Mouse (Mus musculus) intestine, postnatal 0 days (tissue): Measurements from ENCODE around the gene Olfr68. TPM values are rescaled to one million over a fixed set of nuclear protein-coding genes. Genes with fewer than 3 reads are reported as not detected.
"Not testable (repeated sequence)": the region's sequence is repeated elsewhere in the genome, so short reads cannot be mapped to it uniquely, and the experiment has no call there.

Experiments
- ATAC-seq: fragments of 200-750 bp; cut with Nextera tagmentation; 2 replicates; pipeline ENCODE4 v1.8.0; 2017; ENCODE audit warnings: mild to moderate bottlenecking, moderate TSS enrichment, moderate library complexity
- H3K27ac ChIP-seq: fragments of 300-500 bp; sonication (generic); 2 replicates; pipeline ENCODE4 v1.5.1; 2014; ENCODE audit warnings: mild to moderate bottlenecking, low read depth, low read length, moderate library complexity
- H3K27me3 ChIP-seq: fragments of 300-500 bp; sonication (generic); replicated peaks from 2 replicates; pipeline ENCODE4 v1.6.1; 2014; ENCODE audit warnings: low read length, mixed read lengths; ENCODE audit not compliant: control insufficient read depth, insufficient read depth
- H3K36me3 ChIP-seq: fragments of 300-500 bp; sonication (generic); 2 replicates; pipeline ENCODE4 v1.6.1; 2014; ENCODE audit warnings: mild to moderate bottlenecking, moderate library complexity; ENCODE audit not compliant: control insufficient read depth, insufficient read depth
- H3K4me1 ChIP-seq: fragments of 300-500 bp; sonication (generic); replicated peaks from 2 replicates; pipeline ENCODE4 v1.6.1; 2014; ENCODE audit warnings: antibody characterized with exemption, low read length, mixed read lengths; ENCODE audit not compliant: control insufficient read depth, insufficient read depth
- H3K4me2 ChIP-seq: fragments of 300-500 bp; sonication (generic); replicated peaks from 2 replicates; pipeline ENCODE4 v1.6.1; 2014; ENCODE audit warnings: low read depth, mild to moderate bottlenecking, moderate library complexity
- H3K4me3 ChIP-seq: fragments of 300-500 bp; sonication (generic); 2 replicates; pipeline ENCODE4 v1.5.1; 2014; ENCODE audit warnings: low read depth, low read length
- H3K9ac ChIP-seq: fragments of 300-500 bp; sonication (generic); 2 replicates; pipeline ENCODE4 v1.6.1; 2014; ENCODE audit warnings: mild to moderate bottlenecking, low read depth, low read length
- H3K9me3 ChIP-seq: fragments of 300-500 bp; sonication (generic); 2 replicates; pipeline ENCODE4 v1.6.1; 2016; ENCODE audit warnings: mixed run types; ENCODE audit not compliant: control insufficient read depth
- CTCF ChIP-seq: sonication (generic); IDR thresholded peaks from 2 replicates; pipeline ENCODE4 v1.5.1; 2016; ENCODE audit warnings: low read depth, mild to moderate bottlenecking, control low read depth, antibody characterized with exemption, moderate library complexity
- WGBS: fragments of 180-500 bp; shearing (Covaris S2); extraction: QIAGEN DNeasy Blood & Tissue Kit; methylation state at CpG from one replicate; pipeline ENCODE4 v1.1.7; 2014; 5-methylcytosine and 5-hydroxymethylcytosine counted together
- polyA plus RNA-seq: library from polyadenylated mRNA; unstranded; fragments of >200 nt; fragmentation: Nextera tagmentation; extraction: Ambion mirVana; gene quantifications from 2 replicates; pipeline ENCODE4 v1.2.1, GENCODE M21; 2015

Olfr68 gene
- polyA plus RNA-seq, 1 experiment from 2014 or later = not detected

DNA sequence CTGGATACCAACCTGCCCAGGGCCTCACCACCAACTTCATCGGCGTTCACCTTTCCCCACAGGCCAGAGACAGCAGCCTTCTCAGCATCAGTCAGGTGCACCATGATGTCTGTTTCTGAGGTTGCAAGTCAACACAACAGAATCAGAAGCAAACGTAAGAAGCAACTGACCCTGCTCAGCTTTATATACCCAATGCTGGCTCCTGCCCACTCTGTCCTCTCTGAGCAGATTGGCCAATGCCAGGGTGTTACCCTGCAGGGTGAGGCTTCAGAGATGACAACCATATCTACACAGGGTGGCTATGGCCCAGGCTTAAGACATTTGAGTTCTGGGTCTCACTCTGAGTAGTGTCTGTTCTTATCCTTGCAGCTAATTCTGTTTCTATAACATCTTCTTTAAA lies 34.3 kb upstream of the Olfr68 start, which contains the start of gene Hbb-bt:
TSS of gene Hbb-bt (minus strand) at position 231 of the 400 bp plus-strand sequence.
- no peak for TF ChIP-seq CTCF
- no peaks in the 10 kb centered on the region for H3K36me3 ChIP-seq
- no peak within 1 kb of the TSS for H3K9ac ChIP-seq
- H3K9me3 ChIP-seq = no peaks in the 10 kb centered on the region
- no peak within 1 kb of the TSS for H3K4me3 ChIP-seq
- H3K4me2 ChIP-seq = no peak within 1 kb of the TSS
- no peak within 1 kb of the TSS for H3K27ac ChIP-seq
- ATAC-seq = no peak
- 87% methylated on average over 3 of the region's 3 CpGs for WGBS
- H3K4me1 ChIP-seq = no peaks in the 10 kb centered on the region
- no peaks in the 10 kb centered on the region for H3K27me3 ChIP-seq

DNA sequence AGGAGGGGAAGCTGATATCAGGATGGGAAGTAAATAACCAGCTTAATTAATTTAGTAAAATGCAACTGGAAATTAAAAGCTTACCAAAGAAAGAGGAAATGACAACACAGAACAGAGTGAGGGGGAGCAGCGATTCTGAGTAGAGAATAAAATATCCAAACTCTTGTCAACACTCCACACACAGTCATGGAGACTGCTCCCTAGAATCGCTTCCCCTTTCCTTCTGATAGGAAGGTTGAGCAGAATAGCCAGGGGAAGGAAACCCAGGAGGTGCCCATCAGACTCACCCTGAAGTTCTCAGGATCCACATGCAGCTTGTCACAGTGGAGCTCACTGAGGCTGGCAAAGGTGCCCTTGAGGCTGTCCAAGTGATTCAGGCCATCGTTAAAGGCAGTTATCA lies 33.7 kb upstream of the Olfr68 start:
- not testable (repeated sequence) for H3K4me2 ChIP-seq, H3K9me3 ChIP-seq, H3K27me3 ChIP-seq, H3K4me3 ChIP-seq, ATAC-seq, H3K4me1 ChIP-seq, H3K36me3 ChIP-seq, H3K9ac ChIP-seq, H3K27ac ChIP-seq
- no CpG with 5 or more reads among the region's 3 CpGs for WGBS

DNA sequence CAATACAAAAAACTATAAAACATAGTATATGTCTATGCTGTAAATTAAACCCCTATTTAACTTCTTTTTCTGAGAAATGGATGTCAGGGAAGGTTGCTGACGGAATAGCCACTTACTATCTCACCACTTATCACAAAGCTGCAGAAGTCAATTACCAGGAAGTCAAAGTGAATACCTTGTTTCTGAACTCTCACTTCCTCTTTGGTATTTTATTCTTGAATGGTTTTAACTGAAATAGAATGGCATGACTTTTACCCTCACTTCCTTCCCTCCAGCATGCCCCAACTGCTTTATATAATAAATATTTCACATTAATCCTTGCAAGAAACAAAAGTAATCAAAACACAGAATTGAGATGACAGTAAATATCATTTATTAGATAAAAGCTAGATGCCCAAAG lies 32.7 kb upstream of the Olfr68 start:
- Histone ChIP-seq H3K27ac (no peak overlapping the region), H3K36me3 (no peaks in the 10 kb centered on the region), H3K9ac (no peak overlapping the region), H3K4me3 (no peak overlapping the region), H3K9me3 (no peaks in the 10 kb centered on the region), H3K27me3 (no peaks in the 10 kb centered on the region), H3K4me1 (no peaks in the 10 kb centered on the region), H3K4me2 (no peak overlapping the region)
- 29% methylated on average over 1 of the region's 1 CpGs for WGBS
- ATAC-seq = no peak
- TF ChIP-seq CTCF = no peak

DNA sequence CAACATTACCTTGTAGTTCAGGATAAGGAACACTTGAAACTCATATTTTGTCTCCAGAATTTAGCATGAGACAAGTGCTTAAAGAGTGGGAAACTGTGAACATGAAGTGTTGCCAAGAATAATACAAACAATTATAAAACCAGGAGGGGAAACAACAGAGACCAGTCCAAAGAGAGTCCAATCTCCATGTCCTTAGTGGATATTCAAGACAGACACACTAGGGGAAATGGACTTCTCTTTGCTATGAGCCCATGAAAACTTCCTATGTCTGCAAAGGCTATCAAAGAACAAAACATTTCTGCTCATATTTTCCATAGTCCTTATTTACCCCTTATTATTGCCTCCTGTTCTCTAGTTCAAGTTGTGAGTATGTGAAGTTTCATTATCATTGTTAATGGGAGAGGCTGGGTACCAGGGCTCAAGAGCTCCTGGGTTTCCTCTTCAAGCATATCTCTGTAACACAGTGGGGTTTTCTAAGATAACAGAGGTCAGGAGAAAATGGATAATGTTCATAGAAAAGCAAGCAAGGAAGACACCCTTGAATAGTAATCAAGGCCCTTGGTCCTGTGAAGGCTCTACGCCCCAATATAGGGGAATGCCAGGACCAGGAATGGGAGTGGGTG lies 31.8 kb upstream of the Olfr68 start:
- ATAC-seq = no peak
- Histone ChIP-seq H3K4me2 (no peak overlapping the region), H3K4me1 (no peaks in the 10 kb centered on the region), H3K27me3 (no peaks in the 10 kb centered on the region), H3K9ac (no peak overlapping the region), H3K36me3 (no peaks in the 10 kb centered on the region), H3K9me3 (no peaks in the 10 kb centered on the region), H3K27ac (no peak overlapping the region), H3K4me3 (no peak overlapping the region)
- TF ChIP-seq CTCF = no peak
- WGBS = 83% methylated on average over 1 of the region's 1 CpGs

- no peaks in the 10 kb centered on the region for H3K27me3 ChIP-seq
- H3K27ac ChIP-seq = no peak overlapping the region
- H3K9me3 ChIP-seq = no peaks in the 10 kb centered on the region
- WGBS = 75% methylated on average over 3 of the region's 3 CpGs
- TF ChIP-seq CTCF = no peak
- H3K4me3 ChIP-seq = no peak overlapping the region
- H3K9ac ChIP-seq = no peak overlapping the region
- no peak overlapping the region for H3K4me2 ChIP-seq
- H3K4me1 ChIP-seq = no peaks in the 10 kb centered on the region
- no peaks in the 10 kb centered on the region for H3K36me3 ChIP-seq
- no peak for ATAC-seq
Measured at GRCm38 (mm10) chr7:103810746-103811145, 31.2 kb upstream of the Olfr68 start.

GRCm38 (mm10) chr7:103810296-103810695 lies 30.8 kb upstream of the Olfr68 start:
- no peak overlapping the region for H3K4me2 ChIP-seq
- no peak overlapping the region for H3K9ac ChIP-seq
- H3K4me3 ChIP-seq = no peak overlapping the region
- TF ChIP-seq CTCF = no peak
- H3K36me3 ChIP-seq = no peaks in the 10 kb centered on the region
- no peak overlapping the region for H3K27ac ChIP-seq
- H3K27me3 ChIP-seq = no peaks in the 10 kb centered on the region
- H3K9me3 ChIP-seq = no peaks in the 10 kb centered on the region
- WGBS = 83% methylated on average over 1 of the region's 1 CpGs
- H3K4me1 ChIP-seq = no peaks in the 10 kb centered on the region
- no peak for ATAC-seq

DNA sequence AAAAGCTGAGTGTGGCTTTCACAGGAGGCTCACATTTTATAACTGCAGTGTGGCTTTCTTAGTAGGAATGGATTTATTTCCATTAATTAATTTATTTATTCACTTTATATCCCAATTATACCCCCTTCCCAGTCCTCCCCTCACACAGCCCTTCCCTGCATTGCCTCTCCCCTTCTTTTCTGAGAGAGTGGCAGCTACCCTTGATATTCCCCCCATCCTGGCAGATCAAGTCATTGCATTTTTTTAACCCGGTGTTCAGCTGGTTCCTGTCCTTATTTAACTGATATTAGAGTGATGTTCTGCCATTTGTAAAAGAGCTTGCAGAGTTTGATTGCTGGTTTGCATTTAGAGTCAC lies 30.3 kb upstream of the Olfr68 start:
- Histone ChIP-seq H3K36me3 (no peaks in the 10 kb centered on the region), H3K9ac (no peak overlapping the region), H3K4me2 (no peak overlapping the region), H3K4me1 (no peaks in the 10 kb centered on the region), H3K27ac (no peak overlapping the region), H3K9me3 (no peaks in the 10 kb centered on the region), H3K4me3 (no peak overlapping the region), H3K27me3 (no peaks in the 10 kb centered on the region)
- TF ChIP-seq CTCF = no peak
- 74% methylated on average over 1 of the region's 1 CpGs for WGBS
- ATAC-seq = no peak
